Mouse (Mus musculus): Measurements from ENCODE around the gene Krtap1-5. TPM values are rescaled to one million over a fixed set of nuclear protein-coding genes. Genes with fewer than 3 reads are reported as not detected.

Gene Krtap1-5
- polyA plus RNA-seq, 1 experiment from 2014 or later = not detected

Other genes with a start within 250 kb of the Krtap1-5 start
- gene Krt26, start 243.1 kb downstream of the Krtap1-5 start, polyA plus RNA-seq (2016; fragmentation: Nextera tagmentation; extraction: Ambion mirVana) = not detected in 2 replicates
- not detected in 2 replicates for gene Krt27, start 229.9 kb downstream of the Krtap1-5 start, polyA plus RNA-seq (2016; fragmentation: Nextera tagmentation; extraction: Ambion mirVana)
- 0.11 and 0.20 TPM in 2 replicates for gene Krt28, start 206.1 kb downstream of the Krtap1-5 start, polyA plus RNA-seq (2016; fragmentation: Nextera tagmentation; extraction: Ambion mirVana)
- 18.7 and 20.5 TPM in 2 replicates for gene Krt10, start 191.7 kb downstream of the Krtap1-5 start, polyA plus RNA-seq (2016; fragmentation: Nextera tagmentation; extraction: Ambion mirVana)
- gene Krt12, start 158.8 kb downstream of the Krtap1-5 start, polyA plus RNA-seq (2016; fragmentation: Nextera tagmentation; extraction: Ambion mirVana) = not detected in 2 replicates
- gene Krt20, start 142.9 kb downstream of the Krtap1-5 start, polyA plus RNA-seq (2016; fragmentation: Nextera tagmentation; extraction: Ambion mirVana) = 0.26 and 0.59 TPM in 2 replicates
- gene Krt23, start 87.9 kb downstream of the Krtap1-5 start, polyA plus RNA-seq (2016; fragmentation: Nextera tagmentation; extraction: Ambion mirVana) = 0.81 and 1.4 TPM in 2 replicates
- 0.16 and 0.20 TPM in 2 replicates for gene Krt39, start 59.7 kb downstream of the Krtap1-5 start, polyA plus RNA-seq (2016; fragmentation: Nextera tagmentation; extraction: Ambion mirVana)
- gene Krt40, start 37.9 kb downstream of the Krtap1-5 start, polyA plus RNA-seq (2016; fragmentation: Nextera tagmentation; extraction: Ambion mirVana) = not detected in 2 replicates
- not detected in 2 replicates for gene Krtap3-3, start 30.2 kb downstream of the Krtap1-5 start, polyA plus RNA-seq (2016; fragmentation: Nextera tagmentation; extraction: Ambion mirVana)
- not detected in 2 replicates for gene Krtap3-2, start 24.2 kb downstream of the Krtap1-5 start, polyA plus RNA-seq (2016; fragmentation: Nextera tagmentation; extraction: Ambion mirVana)
- not detected in 2 replicates for gene Gm11939, start 21.6 kb downstream of the Krtap1-5 start, polyA plus RNA-seq (2016; fragmentation: Nextera tagmentation; extraction: Ambion mirVana)
- not detected in 2 replicates for gene Krtap3-1, start 14.4 kb downstream of the Krtap1-5 start, polyA plus RNA-seq (2016; fragmentation: Nextera tagmentation; extraction: Ambion mirVana)
- not detected in 2 replicates for gene Krtap1-4, start 2.6 kb upstream of the Krtap1-5 start, polyA plus RNA-seq (2016; fragmentation: Nextera tagmentation; extraction: Ambion mirVana)
- not detected in 2 replicates for gene Krtap1-3, start 10.3 kb upstream of the Krtap1-5 start, polyA plus RNA-seq (2016; fragmentation: Nextera tagmentation; extraction: Ambion mirVana)
- gene Krtap9-3, start 17.1 kb upstream of the Krtap1-5 start, polyA plus RNA-seq (2016; fragmentation: Nextera tagmentation; extraction: Ambion mirVana) = not detected in 2 replicates
- gene Gm11938, start 22.3 kb upstream of the Krtap1-5 start, polyA plus RNA-seq (2016; fragmentation: Nextera tagmentation; extraction: Ambion mirVana) = not detected in 2 replicates
- gene Gm11937, start 29.2 kb upstream of the Krtap1-5 start, polyA plus RNA-seq (2016; fragmentation: Nextera tagmentation; extraction: Ambion mirVana) = not detected in 2 replicates
- gene Krtap2-4, start 33.8 kb upstream of the Krtap1-5 start, polyA plus RNA-seq (2016; fragmentation: Nextera tagmentation; extraction: Ambion mirVana) = not detected in 2 replicates
- gene Gm11562, start 39.4 kb upstream of the Krtap1-5 start, polyA plus RNA-seq (2016; fragmentation: Nextera tagmentation; extraction: Ambion mirVana) = not detected in 2 replicates
- gene Krtap4-1, start 47.2 kb upstream of the Krtap1-5 start, polyA plus RNA-seq (2016; fragmentation: Nextera tagmentation; extraction: Ambion mirVana) = not detected in 2 replicates
- gene Krtap4-2, start 54.1 kb upstream of the Krtap1-5 start, polyA plus RNA-seq (2016; fragmentation: Nextera tagmentation; extraction: Ambion mirVana) = not detected in 2 replicates
- gene Krtap4-7, start 63.1 kb upstream of the Krtap1-5 start, polyA plus RNA-seq (2016; fragmentation: Nextera tagmentation; extraction: Ambion mirVana) = not detected in 2 replicates
- not detected in 2 replicates for gene Gm11555, start 69.2 kb upstream of the Krtap1-5 start, polyA plus RNA-seq (2016; fragmentation: Nextera tagmentation; extraction: Ambion mirVana)
- gene Gm11563, start 77.9 kb upstream of the Krtap1-5 start, polyA plus RNA-seq (2016; fragmentation: Nextera tagmentation; extraction: Ambion mirVana) = not detected in 2 replicates
- not detected in 2 replicates for gene Krtap4-6, start 84.9 kb upstream of the Krtap1-5 start, polyA plus RNA-seq (2016; fragmentation: Nextera tagmentation; extraction: Ambion mirVana)
- gene Gm14190, start 109.7 kb upstream of the Krtap1-5 start, polyA plus RNA-seq (2016; fragmentation: Nextera tagmentation; extraction: Ambion mirVana) = not detected in 2 replicates
- not detected in 2 replicates for gene Gm14180, start 153.3 kb upstream of the Krtap1-5 start, polyA plus RNA-seq (2016; fragmentation: Nextera tagmentation; extraction: Ambion mirVana)
- not detected in 2 replicates for gene Gm11595, start 191.9 kb upstream of the Krtap1-5 start, polyA plus RNA-seq (2016; fragmentation: Nextera tagmentation; extraction: Ambion mirVana)
- not detected in 2 replicates for gene Krtap4-8, start 199.7 kb upstream of the Krtap1-5 start, polyA plus RNA-seq (2016; fragmentation: Nextera tagmentation; extraction: Ambion mirVana)
- gene Krtap4-9, start 204.2 kb upstream of the Krtap1-5 start, polyA plus RNA-seq (2016; fragmentation: Nextera tagmentation; extraction: Ambion mirVana) = not detected in 2 replicates
- not detected in 2 replicates for gene Gm11596, start 212.5 kb upstream of the Krtap1-5 start, polyA plus RNA-seq (2016; fragmentation: Nextera tagmentation; extraction: Ambion mirVana)
- gene Gm11569, start 217.9 kb upstream of the Krtap1-5 start, polyA plus RNA-seq (2016; fragmentation: Nextera tagmentation; extraction: Ambion mirVana) = not detected in 2 replicates
- not detected in 2 replicates for gene Gm11554, start 223.4 kb upstream of the Krtap1-5 start, polyA plus RNA-seq (2016; fragmentation: Nextera tagmentation; extraction: Ambion mirVana)
- not detected in 2 replicates for gene Krtap4-13, start 228.9 kb upstream of the Krtap1-5 start, polyA plus RNA-seq (2016; fragmentation: Nextera tagmentation; extraction: Ambion mirVana)
- not detected in 2 replicates for gene Gm11564, start 234.7 kb upstream of the Krtap1-5 start, polyA plus RNA-seq (2016; fragmentation: Nextera tagmentation; extraction: Ambion mirVana)

Measured in limb, embryonic 10.5 days (tissue).